ENCODE assay signal across 13 mouse cellular contexts in genomic region chr17:33563527-33564076, GRCm38 (mm10). TPM values are rescaled to one million over a fixed set of nuclear protein-coding genes. Genes with fewer than 3 reads are reported as not detected.
DNase-seq lines count a peak whose midpoint lies in the region; ATAC-seq and TF ChIP-seq lines count a peak whose summit lies in the region.
"Had no signal": no experiment of that assay in that cellular context is flagged by ENCODE, and none has a peak within 500 bp of the region (broad histone marks: within the 10 kb centered on the region; RNA-seq: fewer than 3 reads in every experiment).

No protein-coding gene starts in this region.

- no peaks in the 10 kb centered on the region for H3K27me3 ChIP-seq in heart, embryonic 10.5 days (ENCODE audit: insufficient read depth, poor library complexity, severe bottlenecking)
- H3K27me3 ChIP-seq in hindbrain, postnatal 0 days (ENCODE audit: insufficient read depth, low read length), result no peaks in the 10 kb centered on the region
- H3K27me3 ChIP-seq: intestine, embryonic 15.5 days had no signal

- H3K4me2 ChIP-seq in hindbrain, postnatal 0 days (ENCODE audit: low read depth, low read length), result no peak overlapping the region
- H3K4me2 ChIP-seq: intestine, embryonic 15.5 days had no signal

- no peaks in the 10 kb centered on the region for H3K4me1 ChIP-seq in heart, embryonic 10.5 days
- no peaks in the 10 kb centered on the region; the same call in 1 of the 2 replicates for H3K4me1 ChIP-seq in brown adipose tissue, adult 24 weeks (ENCODE audit: control insufficient read depth, insufficient read depth, insufficient read length, low read length)
- no peaks in the 10 kb centered on the region for H3K4me1 ChIP-seq in hindbrain, postnatal 0 days (ENCODE audit: insufficient read depth, low read length)
- H3K4me1 ChIP-seq: embryonic facial prominence, embryonic 10.5 days; intestine, embryonic 15.5 days; limb, embryonic 10.5 days; midbrain, embryonic 10.5 days had no signal

- H3K27ac ChIP-seq in heart, embryonic 10.5 days, result no peak overlapping the region
- peak overlapping the region; percentile 31 for H3K27ac ChIP-seq in brown adipose tissue, adult 24 weeks (replicated peaks; ENCODE audit: low read depth, low read length)
- no peak overlapping the region for H3K27ac ChIP-seq in hindbrain, postnatal 0 days
- H3K27ac ChIP-seq: embryonic facial prominence, embryonic 10.5 days; intestine, embryonic 15.5 days; limb, embryonic 10.5 days; midbrain, embryonic 10.5 days had no signal

- 75% methylated on average over 2 of the region's 2 CpGs for WGBS in heart, embryonic 10.5 days
- WGBS in hindbrain, postnatal 0 days, result 71% methylated on average over 2 of the region's 2 CpGs

- H3K4me3 ChIP-seq in heart, embryonic 10.5 days, result no peak overlapping the region
- no peak overlapping the region for H3K4me3 ChIP-seq in brown adipose tissue, adult 24 weeks (ENCODE audit: insufficient read depth, low read depth, low read length)
- H3K4me3 ChIP-seq in hindbrain, postnatal 0 days (ENCODE audit: low read length), result no peak overlapping the region
- H3K4me3 ChIP-seq: embryonic facial prominence, embryonic 10.5 days; intestine, embryonic 15.5 days; limb, embryonic 10.5 days; midbrain, embryonic 10.5 days had no signal

- H3K9me3 ChIP-seq in heart, embryonic 10.5 days, result no peaks in the 10 kb centered on the region
- H3K9me3 ChIP-seq in hindbrain, postnatal 0 days (ENCODE audit: low read length), result no peaks in the 10 kb centered on the region
- H3K9me3 ChIP-seq: intestine, embryonic 15.5 days; limb, embryonic 10.5 days; midbrain, embryonic 10.5 days had no signal

- no peaks in the 10 kb centered on the region for H3K36me3 ChIP-seq in heart, embryonic 10.5 days
- H3K36me3 ChIP-seq in hindbrain, postnatal 0 days (ENCODE audit: insufficient read depth, low read length), result no peaks in the 10 kb centered on the region
- H3K36me3 ChIP-seq: embryonic facial prominence, embryonic 10.5 days; intestine, embryonic 15.5 days; limb, embryonic 10.5 days; midbrain, embryonic 10.5 days had no signal

- peak; percentile 19 for DNase-seq in heart, adult 8-10 months (ENCODE audit: low spot score)
- no peak for DNase-seq in heart, embryonic 10.5 days (ENCODE audit: low spot score)
- DNase-seq in 416B (ENCODE audit: low read depth), result peak; percentile 96
- no peak for DNase-seq in hindbrain, postnatal 0 days (ENCODE audit: low spot score)
- DNase-seq in Muller cell, postnatal 12 days (ENCODE audit: inconsistent ontology term), result no peak
- DNase-seq in kidney, postnatal 25 days, result no peak
- DNase-seq: gastrocnemius, postnatal 10 days had no signal

- no peak overlapping the region for H3K9ac ChIP-seq in hindbrain, postnatal 0 days (replicated peaks; ENCODE audit: low read length)
- H3K9ac ChIP-seq: intestine, embryonic 15.5 days had no signal

- TF ChIP-seq CTCF in hindbrain, postnatal 0 days (IDR thresholded peaks at IDR 0.05; ENCODE audit: low read depth), result no peak

- ATAC-seq in megakaryocyte, adult 5-6 weeks (ENCODE audit: poor library complexity, severe bottlenecking), result peak; percentile 84
- no peak for ATAC-seq in hindbrain, postnatal 0 days
- ATAC-seq: intestine, embryonic 15.5 days had no signal

RNA-seq across cellular contexts. Expression of gene Myo1f, which starts 8.1 kb away (rescaled TPM):
- 1 to 10 TPM; 1.2 to 2.7 (median 1.4) TPM for total RNA-seq in heart, adult 8-10 months (2022)
- polyA plus RNA-seq in heart, embryonic 10.5 days (2016; fragmentation: Nextera tagmentation; extraction: Ambion mirVana), result 0.74 and 1.4 TPM in 2 replicates
- polyA plus RNA-seq in brown adipose tissue, adult 24 weeks (2012; ENCODE audit: insufficient read depth, insufficient read length, missing spikeins), result 1.8 and 5.0 TPM in 2 replicates
- total RNA-seq in megakaryocyte, adult 5-6 weeks (2015), result 151 and 157 TPM in 2 replicates
- total RNA-seq in megakaryocyte, adult 5-6 weeks (2017), result 380 and 381 TPM in 2 replicates
- total RNA-seq in hindbrain, postnatal 0 days (2014; rRNA removed), result 2.6 and 2.7 TPM in 2 replicates
- polyA plus RNA-seq in hindbrain, postnatal 0 days (2015; fragmentation: Nextera tagmentation; extraction: Ambion mirVana), result 1.2 TPM in 2 replicates

RNA-seq across cellular contexts. Expression of gene Adamts10, which starts 39.6 kb away (rescaled TPM):
- total RNA-seq in heart, adult 8-10 months (2022), result 10 to 100 TPM; 10.9 to 14.0 (median 11.9) TPM
- 38.9 and 51.2 TPM in 2 replicates for polyA plus RNA-seq in heart, embryonic 10.5 days (2016; fragmentation: Nextera tagmentation; extraction: Ambion mirVana)
- 4.9 and 11.8 TPM in 2 replicates for polyA plus RNA-seq in brown adipose tissue, adult 24 weeks (2012; ENCODE audit: insufficient read depth, insufficient read length, missing spikeins)
- total RNA-seq in megakaryocyte, adult 5-6 weeks (2015), result 27.5 and 28.6 TPM in 2 replicates
- 39.7 and 41.6 TPM in 2 replicates for total RNA-seq in megakaryocyte, adult 5-6 weeks (2017)
- total RNA-seq in hindbrain, postnatal 0 days (2014; rRNA removed), result 49.3 and 56.4 TPM in 2 replicates
- polyA plus RNA-seq in hindbrain, postnatal 0 days (2015; fragmentation: Nextera tagmentation; extraction: Ambion mirVana), result 35.6 and 35.9 TPM in 2 replicates

Comparison
In these comparisons a context has a peak if more than half of its experiments do, and no peak if none do; other contexts are left out.
1. DNase-seq: peak in heart, adult 8-10 months (single experiment) and 416B (single experiment); none in heart, embryonic 10.5 days (single experiment), hindbrain, postnatal 0 days (single experiment), Muller cell, postnatal 12 days (single experiment) and kidney, postnatal 25 days (0 of 2).
2. RNA of gene Myo1f, which starts 8.1 kb away (total RNA-seq): 151 to 381 TPM in megakaryocyte, adult 5-6 weeks; 2.6 to 2.7 TPM in hindbrain, postnatal 0 days and 1.2 to 2.7 TPM in heart, adult 8-10 months; every median in the first group is over 10 times any median in the second.